Mouse (Mus musculus) limb, embryonic 15.5 days (tissue): ENCODE measurements around the gene Ccl5. TPM values are rescaled to one million over a fixed set of nuclear protein-coding genes. Genes with fewer than 3 reads are reported as not detected.
"Not testable (repeated sequence)": the region's sequence is repeated elsewhere in the genome, so short reads cannot be mapped to it uniquely, and the experiment has no call there.

Experiments used
- ATAC-seq: fragments of 200-750 bp; cut with Nextera tagmentation; 2 replicates; pipeline ENCODE4 v1.8.0; 2017; ENCODE audit warnings: low read depth, moderate TSS enrichment; ENCODE audit not compliant: insufficient number of reproducible peaks, low FRiP score, low TSS enrichment
- H3K27ac ChIP-seq: fragments of 300-500 bp; sonication (generic); 2 replicates; pipeline ENCODE4 v1.5.1; 2015; ENCODE audit warnings: moderate library complexity, mild to moderate bottlenecking, inconsistent platforms
- H3K27me3 ChIP-seq: fragments of 300-500 bp; sonication (generic); 2 replicates; pipeline ENCODE4 v1.6.1; 2015; ENCODE audit warnings: inconsistent platforms
- H3K36me3 ChIP-seq: fragments of 300-500 bp; sonication (generic); 2 replicates; pipeline ENCODE4 v1.6.1; 2015; ENCODE audit warnings: inconsistent platforms
- H3K4me1 ChIP-seq: fragments of 300-500 bp; sonication (generic); 2 replicates; pipeline ENCODE4 v1.6.1; 2015; ENCODE audit warnings: inconsistent platforms
- H3K4me2 ChIP-seq: fragments of 300-500 bp; sonication (generic); 2 replicates; pipeline ENCODE4 v1.6.1; 2015; ENCODE audit warnings: mild to moderate bottlenecking, inconsistent platforms
- H3K4me3 ChIP-seq: fragments of 300-500 bp; sonication (generic); 2 replicates; pipeline ENCODE4 v1.5.1; 2015; ENCODE audit warnings: mild to moderate bottlenecking, inconsistent platforms
- H3K9ac ChIP-seq: fragments of 300-500 bp; sonication (generic); 2 replicates; pipeline ENCODE4 v1.6.1; 2015; ENCODE audit warnings: inconsistent platforms
- H3K9me3 ChIP-seq: fragments of 300-500 bp; sonication (generic); 2 replicates; pipeline ENCODE4 v1.6.1; 2016; ENCODE audit warnings: inconsistent platforms
- WGBS: fragments of 180-500 bp; shearing (Covaris S2); methylation state at CpG from one replicate; pipeline ENCODE4 v1.1.7; 2015; 5-methylcytosine and 5-hydroxymethylcytosine counted together
- polyA plus RNA-seq: library from polyadenylated mRNA; unstranded; fragments of >200 nt; fragmentation: Nextera tagmentation; extraction: Ambion mirVana; gene quantifications from 2 replicates; pipeline ENCODE4 v1.2.1, GENCODE M21; 2015

Ccl5 gene
- polyA plus RNA-seq, 1 experiment from 2014 or later = 1.0 TPM

DNA sequence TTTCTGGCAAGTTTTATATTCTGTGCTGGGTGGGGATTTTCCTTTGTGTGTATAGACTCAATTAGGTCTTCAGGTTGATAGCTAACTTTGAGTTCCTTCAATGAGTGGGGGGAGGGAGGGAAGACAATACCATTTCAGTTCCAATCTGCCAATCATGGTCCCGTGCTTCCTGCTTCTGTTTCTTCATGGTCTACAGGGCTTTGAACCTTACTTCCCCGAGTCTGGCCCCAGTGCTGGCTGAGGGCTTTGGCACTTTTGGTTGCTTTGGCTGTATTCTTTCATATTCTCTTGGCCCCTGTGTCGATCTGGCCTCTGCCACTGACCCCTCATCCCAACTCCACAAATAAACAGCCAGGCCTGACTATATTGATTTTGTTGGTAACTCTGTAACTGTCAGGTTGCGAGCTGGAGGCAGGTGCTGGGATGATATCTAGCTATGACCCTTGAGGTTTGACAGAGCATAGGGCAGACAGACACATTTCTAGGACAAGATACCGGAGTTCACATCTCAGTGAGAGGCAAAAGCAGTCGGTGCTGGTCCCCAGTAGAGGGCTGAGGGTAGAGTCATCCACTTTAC is 32.1 kb upstream of the Ccl5 start:
- ATAC-seq = no peak
- H3K4me2 ChIP-seq = no peak overlapping the region
- 77% methylated on average over 6 of the region's 6 CpGs for WGBS
- H3K27me3 ChIP-seq = no peaks in the 10 kb centered on the region
- no peaks in the 10 kb centered on the region for H3K9me3 ChIP-seq
- H3K4me1 ChIP-seq = no peaks in the 10 kb centered on the region
- no peak overlapping the region for H3K4me3 ChIP-seq
- H3K9ac ChIP-seq = no peak overlapping the region
- H3K27ac ChIP-seq = no peak overlapping the region
- no peaks in the 10 kb centered on the region for H3K36me3 ChIP-seq

GRCm38 (mm10) chr11:83560405-83560804 is 30.1 kb upstream of the Ccl5 start:
- WGBS = 78% methylated on average over 6 of the region's 6 CpGs
- ATAC-seq = no peak
- H3K4me2 ChIP-seq = no peak overlapping the region

GRCm38 (mm10) chr11:83557074-83557473 is 26.8 kb upstream of the Ccl5 start:
- Histone ChIP-seq H3K4me3 (no peak overlapping the region), H3K9me3 (no peaks in the 10 kb centered on the region), H3K27me3 (no peaks in the 10 kb centered on the region), H3K27ac (no peak overlapping the region), H3K36me3 (no peaks in the 10 kb centered on the region), H3K9ac (no peak overlapping the region), H3K4me1 (no peaks in the 10 kb centered on the region), H3K4me2 (no peak overlapping the region)
- 71% methylated on average over 10 of the region's 10 CpGs for WGBS
- no peak for ATAC-seq

More at GRCm38 (mm10) chr11:83560405-83560804, 30.1 kb upstream of the Ccl5 start:
- H3K27ac ChIP-seq = no peak overlapping the region
- H3K4me3 ChIP-seq = no peak overlapping the region
- H3K4me1 ChIP-seq = no peaks in the 10 kb centered on the region
- no peaks in the 10 kb centered on the region for H3K27me3 ChIP-seq
- H3K36me3 ChIP-seq = no peaks in the 10 kb centered on the region
- H3K9ac ChIP-seq = no peak overlapping the region
- H3K9me3 ChIP-seq = no peaks in the 10 kb centered on the region

DNA sequence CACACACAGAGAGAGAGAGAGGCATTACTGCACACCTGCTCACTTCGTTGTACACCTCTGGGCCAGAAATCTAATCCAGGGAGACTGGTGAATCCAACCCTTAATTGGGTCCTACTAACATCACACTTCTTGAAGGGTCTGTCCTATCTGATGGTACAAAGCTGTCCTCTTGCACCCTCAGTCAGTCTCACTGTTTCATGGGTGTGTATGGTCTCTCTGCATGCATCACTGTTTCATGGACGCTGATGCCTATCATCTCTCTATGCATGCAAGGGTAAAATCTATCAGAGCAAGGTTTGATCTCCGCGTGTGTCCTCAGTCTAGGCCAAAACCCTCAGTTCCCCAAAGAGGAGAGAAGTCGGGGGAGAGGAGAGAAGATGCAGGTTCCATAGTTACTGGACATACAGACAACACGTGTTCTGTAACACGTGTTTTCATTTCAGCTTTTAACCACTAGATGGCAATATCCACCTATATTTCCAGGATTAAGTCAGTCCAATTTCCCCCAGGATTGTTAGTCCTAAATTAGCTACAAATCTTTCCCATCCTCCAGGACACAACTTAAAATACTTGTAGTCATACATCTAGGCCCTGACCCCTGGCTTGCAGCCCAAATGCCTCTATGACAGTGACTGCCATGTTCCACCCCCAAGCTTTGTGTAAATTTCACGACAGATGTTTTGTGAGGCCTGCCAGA is 25.9 kb upstream of the Ccl5 start:
- Histone ChIP-seq H3K9ac (no peak overlapping the region), H3K36me3 (no peaks in the 10 kb centered on the region), H3K9me3 (no peaks in the 10 kb centered on the region), H3K4me3 (no peak overlapping the region), H3K4me1 (no peaks in the 10 kb centered on the region), H3K4me2 (no peak overlapping the region), H3K27me3 (no peaks in the 10 kb centered on the region), H3K27ac (no peak overlapping the region)
- ATAC-seq = no peak
- WGBS = 27% methylated on average over 8 of the region's 8 CpGs

DNA sequence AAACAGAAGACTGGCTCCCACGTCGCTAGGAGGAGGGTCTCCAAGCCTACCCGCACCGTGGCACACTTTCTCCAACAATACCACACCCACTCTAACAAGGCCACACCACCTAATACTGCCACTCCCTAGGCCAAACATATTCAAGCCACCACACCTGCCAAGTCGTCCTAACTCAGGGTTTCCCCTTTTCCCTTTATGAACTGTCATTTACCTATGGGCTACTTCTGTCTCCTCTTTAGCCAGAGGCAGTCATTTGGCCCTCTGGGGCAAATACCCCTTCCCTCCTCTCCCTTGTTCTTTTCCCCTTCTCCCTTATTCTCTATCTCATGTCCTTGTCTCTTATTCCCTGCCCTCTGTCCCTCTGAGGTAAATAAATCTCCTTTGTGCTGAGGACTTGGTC is 21.4 kb upstream of the Ccl5 start:
- H3K4me2 ChIP-seq = no peak overlapping the region
- no peak for ATAC-seq
- H3K36me3 ChIP-seq = no peaks in the 10 kb centered on the region
- no peak overlapping the region for H3K27ac ChIP-seq
- 89% methylated on average over 5 of the region's 5 CpGs for WGBS
- no peaks in the 10 kb centered on the region for H3K9me3 ChIP-seq
- no peaks in the 10 kb centered on the region for H3K4me1 ChIP-seq
- H3K27me3 ChIP-seq = no peaks in the 10 kb centered on the region
- no peak overlapping the region for H3K4me3 ChIP-seq
- no peak overlapping the region for H3K9ac ChIP-seq

DNA sequence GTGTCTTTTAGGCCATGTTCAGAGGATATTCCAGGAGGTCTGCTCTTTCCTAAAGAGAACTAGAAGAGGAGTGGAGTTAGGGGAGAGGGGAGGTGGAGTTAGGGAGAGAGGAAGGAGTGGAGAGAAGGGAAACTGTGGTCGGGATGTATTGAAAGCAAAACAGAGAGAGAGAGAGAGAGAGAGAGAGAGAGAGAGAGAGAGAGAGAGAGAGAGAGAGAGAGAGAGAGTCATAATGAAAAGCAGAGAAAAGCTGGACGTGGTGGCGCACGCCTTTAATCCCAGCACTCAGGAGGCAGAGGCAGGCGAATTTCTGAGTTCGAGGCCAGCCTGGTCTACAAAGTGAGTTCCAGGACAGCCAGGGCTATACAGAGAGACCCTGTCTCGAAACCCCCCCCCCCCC is 20.7 kb upstream of the Ccl5 start:
- H3K4me2 ChIP-seq, ATAC-seq, H3K9ac ChIP-seq, H3K9me3 ChIP-seq, H3K4me1 ChIP-seq, H3K27me3 ChIP-seq, H3K36me3 ChIP-seq, H3K4me3 ChIP-seq, H3K27ac ChIP-seq: not testable (repeated sequence)
- WGBS = 78% methylated on average over 7 of the region's 7 CpGs

- 91% methylated on average over 5 of the region's 5 CpGs for WGBS
- H3K9ac ChIP-seq = no peak overlapping the region
- H3K4me2 ChIP-seq = no peak overlapping the region
- H3K4me3 ChIP-seq = no peak overlapping the region
- no peaks in the 10 kb centered on the region for H3K27me3 ChIP-seq
- H3K36me3 ChIP-seq = no peaks in the 10 kb centered on the region
- H3K9me3 ChIP-seq = no peaks in the 10 kb centered on the region
- no peak for ATAC-seq
- no peaks in the 10 kb centered on the region for H3K4me1 ChIP-seq
- no peak overlapping the region for H3K27ac ChIP-seq
Observed at GRCm38 (mm10) chr11:83550186-83550632, 19.9 kb upstream of the Ccl5 start.

- H3K27me3 ChIP-seq = no peaks in the 10 kb centered on the region
- H3K9me3 ChIP-seq = no peaks in the 10 kb centered on the region
- no peak overlapping the region for H3K27ac ChIP-seq
- H3K4me3 ChIP-seq = no peak overlapping the region
- H3K4me1 ChIP-seq = no peaks in the 10 kb centered on the region
- WGBS = 47% methylated on average over 3 of the region's 3 CpGs
- H3K4me2 ChIP-seq = no peak overlapping the region
- no peak overlapping the region for H3K9ac ChIP-seq
- ATAC-seq = no peak
- H3K36me3 ChIP-seq = no peaks in the 10 kb centered on the region
Observed at GRCm38 (mm10) chr11:83544214-83544613, 13.9 kb upstream of the Ccl5 start.

- no peaks in the 10 kb centered on the region for H3K36me3 ChIP-seq
- H3K4me3 ChIP-seq = no peak overlapping the region
- H3K27me3 ChIP-seq = no peaks in the 10 kb centered on the region
- H3K9ac ChIP-seq = no peak overlapping the region
- H3K9me3 ChIP-seq = no peaks in the 10 kb centered on the region
- no peak overlapping the region for H3K4me2 ChIP-seq
- ATAC-seq = no peak
- WGBS = 84% methylated on average over 3 of the region's 3 CpGs
- H3K27ac ChIP-seq = no peak overlapping the region
- H3K4me1 ChIP-seq = no peaks in the 10 kb centered on the region
Observed at GRCm38 (mm10) chr11:83541415-83541814, 11.1 kb upstream of the Ccl5 start.

DNA sequence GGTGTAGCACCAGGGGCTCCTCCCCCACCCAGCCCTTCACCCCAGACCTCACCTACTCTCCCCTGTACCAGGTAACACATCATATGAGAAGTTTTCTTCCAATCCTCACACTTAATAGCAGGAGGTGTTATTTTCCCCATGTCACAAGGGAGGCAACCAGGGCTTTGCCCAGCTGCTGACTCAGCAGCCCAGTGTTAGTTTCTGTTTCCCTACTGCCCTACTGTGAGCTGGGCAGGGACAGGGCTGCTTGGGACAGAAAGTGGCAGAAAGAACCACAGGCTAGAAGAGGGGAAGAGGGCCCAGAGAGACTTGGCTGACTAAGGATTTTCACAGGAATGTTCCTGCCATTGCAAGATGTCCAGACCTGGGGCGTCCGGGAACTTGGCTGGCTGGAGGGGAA is 10.6 kb upstream of the Ccl5 start:
- H3K9me3 ChIP-seq = no peaks in the 10 kb centered on the region
- ATAC-seq = no peak
- H3K9ac ChIP-seq = no peak overlapping the region
- H3K4me2 ChIP-seq = no peak overlapping the region
- H3K27me3 ChIP-seq = no peaks in the 10 kb centered on the region
- 68% methylated on average over 2 of the region's 2 CpGs for WGBS
- H3K36me3 ChIP-seq = no peaks in the 10 kb centered on the region
- no peak overlapping the region for H3K27ac ChIP-seq
- H3K4me1 ChIP-seq = no peaks in the 10 kb centered on the region
- no peak overlapping the region for H3K4me3 ChIP-seq

- Histone ChIP-seq H3K4me1 (peaks cover 13% of the 10 kb centered on the region), H3K9me3 (no peaks in the 10 kb centered on the region), H3K27ac (no peak overlapping the region), H3K4me2 (no peak overlapping the region), H3K36me3 (no peaks in the 10 kb centered on the region), H3K9ac (no peak overlapping the region), H3K4me3 (no peak overlapping the region), H3K27me3 (no peaks in the 10 kb centered on the region)
- no peak for ATAC-seq
- 70% methylated on average over 3 of the region's 3 CpGs for WGBS
Observed at GRCm38 (mm10) chr11:83538705-83539314, 8.5 kb upstream of the Ccl5 start.

DNA sequence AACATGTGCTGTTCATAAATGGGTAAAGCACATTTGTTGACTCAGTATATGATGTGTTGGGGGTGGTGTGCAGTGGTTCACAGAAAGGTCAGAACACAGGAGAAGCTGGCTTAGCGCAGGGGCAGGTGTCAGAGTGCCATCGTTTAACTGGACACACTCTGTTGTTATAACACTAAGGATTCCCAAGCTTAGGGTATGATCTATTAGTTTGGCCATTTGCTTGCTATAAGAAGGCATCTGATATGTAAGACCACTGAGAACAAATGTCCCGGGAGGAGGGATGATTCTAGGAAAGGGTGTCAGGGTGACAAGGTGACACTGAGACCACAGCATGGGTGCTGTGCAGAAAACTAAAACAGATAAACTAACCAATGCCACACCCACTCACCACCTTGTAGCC is 6.5 kb upstream of the Ccl5 start:
- H3K9me3 ChIP-seq = no peaks in the 10 kb centered on the region
- H3K4me2 ChIP-seq = no peak overlapping the region
- no peaks in the 10 kb centered on the region for H3K27me3 ChIP-seq
- H3K9ac ChIP-seq = no peak overlapping the region
- no peak for ATAC-seq
- H3K36me3 ChIP-seq = no peaks in the 10 kb centered on the region
- H3K4me1 ChIP-seq = peaks cover 13% of the 10 kb centered on the region
- WGBS = 66% methylated on average over 3 of the region's 3 CpGs
- no peak overlapping the region for H3K27ac ChIP-seq
- H3K4me3 ChIP-seq = no peak overlapping the region
